Mouse (Mus musculus) liver, embryonic 14.5 days (tissue): ENCODE data around the gene Chrnd.
A peak's percentile ranks its signal among the peaks of the same experiment; 100 is the strongest.

ENCODE experiments used
- CTCF ChIP-seq: IDR thresholded peaks from 2 replicates; pipeline ENCODE4 v1.5.1; 2016; ENCODE audit warnings: antibody characterized with exemption, low read depth, control low read depth
- EP300 ChIP-seq: IDR thresholded peaks from 2 replicates; pipeline ENCODE4 v1.6.1; 2016; ENCODE audit warnings: antibody characterized with exemption, low read depth

DNA sequence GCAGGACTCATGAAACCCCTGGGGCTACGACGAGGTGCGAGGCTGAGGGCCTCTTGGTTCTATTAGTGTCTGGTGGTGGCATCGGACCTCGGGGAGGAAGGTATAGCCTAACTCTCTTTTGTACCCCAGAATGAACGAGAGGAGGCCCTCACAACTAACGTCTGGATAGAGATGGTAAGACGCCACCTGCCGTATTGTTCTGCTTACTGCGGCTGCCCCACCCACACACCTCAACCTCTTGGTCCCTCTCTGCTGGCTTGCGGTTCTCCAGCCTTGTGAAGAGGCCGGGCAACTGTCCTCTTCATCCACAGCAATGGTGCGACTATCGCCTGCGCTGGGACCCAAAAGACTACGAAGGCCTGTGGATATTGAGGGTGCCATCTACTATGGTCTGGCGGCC, 15.9 kb downstream of the Chrnd start:
- TF ChIP-seq EP300 (no peak), CTCF (peak; percentile 51)
